Mouse (Mus musculus) limb, embryonic 14.5 days (tissue): ENCODE data around the gene Wdr83. TPM values are rescaled to one million over a fixed set of nuclear protein-coding genes. Genes with fewer than 3 reads are reported as not detected.

ENCODE experiments used
- ATAC-seq: fragments of 200-750 bp; cut with Nextera tagmentation; 2 replicates; pipeline ENCODE4 v1.8.0; 2017; ENCODE audit warnings: low read depth, moderate number of reproducible peaks, moderate TSS enrichment; ENCODE audit not compliant: low FRiP score
- DNase-seq: peaks from one replicate; pipeline ENCODE4 v3.0.0-alpha.2; 2015; ENCODE audit warnings: low spot score
- H3K27ac ChIP-seq: fragments of 300-500 bp; sonication (generic); replicated peaks from 2 replicates; pipeline ENCODE4 v1.5.1; 2014; ENCODE audit warnings: low read depth, mild to moderate bottlenecking, low read length, moderate library complexity, mixed read lengths
- H3K27me3 ChIP-seq: fragments of 300-500 bp; sonication (generic); 2 replicates; pipeline ENCODE4 v1.6.1; 2014; ENCODE audit warnings: low read length, mixed read lengths; ENCODE audit not compliant: control insufficient read depth, insufficient read depth
- H3K36me3 ChIP-seq: fragments of 300-500 bp; sonication (generic); 2 replicates; pipeline ENCODE4 v1.6.1; 2014; ENCODE audit warnings: mild to moderate bottlenecking, low read length, moderate library complexity, mixed read lengths; ENCODE audit not compliant: control insufficient read depth, insufficient read depth
- H3K4me1 ChIP-seq: fragments of 300-500 bp; sonication (generic); 2 replicates; pipeline ENCODE4 v1.6.1; 2014; ENCODE audit warnings: antibody characterized with exemption, low read length, mixed read lengths; ENCODE audit not compliant: control insufficient read depth, insufficient read depth
- H3K4me2 ChIP-seq: fragments of 300-500 bp; sonication (generic); replicated peaks from 2 replicates; pipeline ENCODE4 v1.6.1; 2014; ENCODE audit warnings: low read depth, mild to moderate bottlenecking, low read length, moderate library complexity; ENCODE audit not compliant: severe bottlenecking
- H3K4me3 ChIP-seq: fragments of 300-500 bp; sonication (generic); replicated peaks from 2 replicates; pipeline ENCODE4 v1.5.1; 2014; ENCODE audit warnings: low read length
- H3K9ac ChIP-seq: fragments of 300-500 bp; sonication (generic); 2 replicates; pipeline ENCODE4 v1.6.1; 2014; ENCODE audit warnings: mild to moderate bottlenecking, low read depth, low read length, moderate library complexity; ENCODE audit not compliant: severe bottlenecking
- H3K9me3 ChIP-seq: fragments of 300-500 bp; sonication (generic); 2 replicates; pipeline ENCODE4 v1.6.1; 2016; ENCODE audit warnings: low read length; ENCODE audit not compliant: control insufficient read depth
- POLR2A ChIP-seq: fragments of 200-500 bp; IDR thresholded peaks from 2 replicates; pipeline ENCODE4 v1.8.0; 2012; ENCODE audit warnings: inconsistent platforms, mild to moderate bottlenecking, moderate library complexity, borderline replicate concordance; ENCODE audit not compliant: insufficient read depth, insufficient read length; ENCODE audit errors: extremely low read depth
- WGBS: fragments of 180-500 bp; shearing (Covaris S2); extraction: QIAGEN DNeasy Blood & Tissue Kit; methylation state at CpG from one replicate; pipeline ENCODE4 v1.1.7; 2014; 5-methylcytosine and 5-hydroxymethylcytosine counted together
- polyA plus RNA-seq, 2 experiments: library from polyadenylated mRNA; depleted of rRNA in 1 of 2; stranded (reverse) in 1 of 2; unstranded in 1 of 2; fragments of >200 nt; fragmentation: Nextera tagmentation in 1 of 2; extraction: Ambion mirVana in 1 of 2; gene quantifications; 2 replicates each; pipeline versions ENCODE4 v1.2.1 to v1.2.3; 2012 to 2014

The Wdr83 gene
- polyA plus RNA-seq, 2 experiments = 36.8 to 58.4 TPM

GRCm38 (mm10) chr8:85096196-85096595, 15.1 kb upstream of the Wdr83 start:
- ATAC-seq = no peak
- Histone ChIP-seq H3K27me3 (no peaks in the 10 kb centered on the region), H3K9me3 (no peaks in the 10 kb centered on the region), H3K9ac (no peak overlapping the region), H3K4me3 (no peak overlapping the region), H3K4me2 (no peak overlapping the region), H3K4me1 (no peaks in the 10 kb centered on the region), H3K36me3 (peaks cover 51% of the 10 kb centered on the region), H3K27ac (no peak overlapping the region)
- 93% methylated on average over 16 of the region's 16 CpGs for WGBS
- no peak for DNase-seq
- TF ChIP-seq POLR2A = no peak

GRCm38 (mm10) chr8:85095566-85095965, 14.5 kb upstream of the Wdr83 start:
- 93% methylated on average over 7 of the region's 7 CpGs for WGBS
- Histone ChIP-seq H3K9me3 (no peaks in the 10 kb centered on the region), H3K4me1 (no peaks in the 10 kb centered on the region), H3K4me3 (no peak overlapping the region), H3K9ac (no peak overlapping the region), H3K27me3 (no peaks in the 10 kb centered on the region), H3K4me2 (no peak overlapping the region), H3K36me3 (peaks cover 51% of the 10 kb centered on the region), H3K27ac (no peak overlapping the region)
- DNase-seq (no peak), ATAC-seq (no peak)
- no peak for TF ChIP-seq POLR2A

DNA sequence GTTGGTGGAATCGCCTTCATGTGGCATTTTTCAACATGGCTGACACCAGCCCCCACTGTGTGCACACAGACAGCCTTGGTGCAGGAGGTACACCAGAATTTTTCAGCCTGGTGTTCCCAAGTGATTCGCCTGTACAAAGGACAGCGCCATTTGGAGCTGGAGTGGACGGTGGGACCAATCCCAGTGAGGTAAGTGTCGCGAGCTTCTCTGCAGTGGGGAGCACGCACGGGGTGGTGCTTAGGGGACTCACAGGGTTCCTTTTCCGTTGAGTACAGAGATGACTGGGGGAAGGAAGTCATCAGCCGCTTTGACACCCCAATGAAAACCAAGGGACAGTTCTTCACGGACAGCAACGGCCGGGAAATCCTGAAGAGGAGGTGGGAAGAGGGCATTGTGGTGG, 13.9 kb upstream of the Wdr83 start:
- ATAC-seq (no peak), DNase-seq (no peak)
- Histone ChIP-seq H3K36me3 (peaks cover 51% of the 10 kb centered on the region), H3K4me1 (no peaks in the 10 kb centered on the region), H3K4me3 (no peak overlapping the region), H3K9ac (no peak overlapping the region), H3K4me2 (no peak overlapping the region), H3K27me3 (no peaks in the 10 kb centered on the region), H3K27ac (no peak overlapping the region), H3K9me3 (no peaks in the 10 kb centered on the region)
- 90% methylated on average over 13 of the region's 13 CpGs for WGBS
- no peak for TF ChIP-seq POLR2A

DNA sequence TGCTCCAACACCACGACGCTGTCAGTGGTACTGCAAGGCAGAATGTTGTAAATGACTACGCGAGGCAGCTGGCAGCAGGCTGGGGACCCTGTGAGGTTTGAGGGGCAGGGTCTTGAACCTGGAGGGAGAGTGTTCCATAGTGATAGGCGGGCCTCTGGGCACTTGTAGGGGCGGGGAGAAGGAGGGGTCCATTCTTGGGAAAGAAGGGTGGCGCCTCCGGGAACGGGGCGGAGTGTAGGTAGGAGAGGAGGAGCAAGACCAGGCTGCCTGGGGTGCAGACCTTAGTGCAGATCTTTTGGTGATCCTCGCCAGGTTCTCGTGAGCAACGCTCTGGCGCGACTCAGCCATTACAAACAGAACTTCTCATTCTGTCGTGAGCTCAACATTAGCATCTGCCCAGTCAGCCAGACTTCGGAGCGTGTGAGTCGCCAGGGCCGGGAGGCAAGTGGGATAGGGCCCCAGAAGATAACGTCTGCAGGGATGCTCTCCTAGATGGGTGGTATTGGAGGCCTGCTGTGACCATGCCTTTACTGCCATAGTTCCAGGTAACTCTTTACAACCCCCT, 10.5 kb upstream of the Wdr83 start:
- 28% methylated on average over 21 of the region's 21 CpGs for WGBS
- ATAC-seq = no peak
- no peak for TF ChIP-seq POLR2A

GRCm38 (mm10) chr8:85090856-85091255, 9.8 kb upstream of the Wdr83 start:
- no peak for TF ChIP-seq POLR2A
- no peak overlapping the region for H3K4me2 ChIP-seq
- H3K4me1 ChIP-seq = no peaks in the 10 kb centered on the region
- DNase-seq = no peak
- no peak overlapping the region for H3K27ac ChIP-seq
- H3K27me3 ChIP-seq = no peaks in the 10 kb centered on the region
- no peak for ATAC-seq
- H3K9ac ChIP-seq = no peak overlapping the region
- no peak overlapping the region for H3K4me3 ChIP-seq
- WGBS = 85% methylated on average over 11 of the region's 11 CpGs
- H3K9me3 ChIP-seq = no peaks in the 10 kb centered on the region
- H3K36me3 ChIP-seq = peaks cover 50% of the 10 kb centered on the region

More for the DNA sequence above, 10.5 kb upstream of the Wdr83 start:
- H3K4me3 ChIP-seq = no peak overlapping the region
- H3K27me3 ChIP-seq = no peaks in the 10 kb centered on the region
- H3K27ac ChIP-seq = no peak overlapping the region
- no peak overlapping the region for H3K9ac ChIP-seq
- no peaks in the 10 kb centered on the region for H3K4me1 ChIP-seq
- no peak for DNase-seq
- H3K36me3 ChIP-seq = peaks cover 54% of the 10 kb centered on the region
- H3K9me3 ChIP-seq = no peaks in the 10 kb centered on the region
- no peak overlapping the region for H3K4me2 ChIP-seq

- 81% methylated on average over 2 of the region's 2 CpGs for WGBS
- H3K4me1 ChIP-seq = peaks cover 6% of the 10 kb centered on the region; the same call in 1 of the 2 replicates
- no peaks in the 10 kb centered on the region for H3K27me3 ChIP-seq
- H3K36me3 ChIP-seq = peaks cover 39% of the 10 kb centered on the region
- no peak overlapping the region for H3K9ac ChIP-seq
- H3K4me3 ChIP-seq = no peak overlapping the region
- no peak overlapping the region for H3K27ac ChIP-seq
- no peak for TF ChIP-seq POLR2A
- ATAC-seq (no peak), DNase-seq (no peak)
- H3K9me3 ChIP-seq = no peaks in the 10 kb centered on the region
- no peak overlapping the region for H3K4me2 ChIP-seq
These were observed 7.7 kb upstream of the Wdr83 start for GRCm38 (mm10) chr8:85088771-85089170.
